Mouse (Mus musculus): Measurements from ENCODE around the gene BC052040.

DNA sequence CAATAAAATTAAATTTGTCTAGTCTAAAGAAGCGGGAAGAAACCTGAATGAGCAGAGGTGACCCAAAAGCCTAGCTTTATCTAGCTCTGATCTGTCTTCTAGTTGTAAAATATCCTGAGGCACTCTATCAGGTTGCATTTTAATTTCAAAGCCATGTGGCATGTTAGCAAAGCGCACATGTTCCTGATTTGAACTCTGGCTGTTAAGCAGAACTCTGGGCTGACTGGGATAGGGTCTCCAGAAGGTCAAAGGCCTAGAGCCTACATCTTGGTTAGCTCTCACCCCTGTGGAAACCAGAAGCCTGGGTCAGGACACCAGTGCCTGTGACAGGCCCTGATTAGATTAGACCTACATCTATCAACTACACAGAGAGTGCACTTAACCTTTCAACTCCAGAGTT, 156.4 kb downstream of the BC052040 start:
- no peak for TF ChIP-seq CHD2 (IDR thresholded peaks at IDR 0.05; ENCODE audit: low read depth, low read length)
- TF ChIP-seq ZNF384 (IDR thresholded peaks at IDR 0.05; ENCODE audit: low read depth, low read length) = no peak
- TF ChIP-seq HCFC1 (IDR thresholded peaks at IDR 0.05; ENCODE audit: borderline replicate concordance, insufficient read depth, low read length) = no peak
